Mouse (Mus musculus) left cerebral cortex, adult 8-10 months (tissue): ENCODE measurements around the gene 4930453N24Rik. TPM values are rescaled to one million over a fixed set of nuclear protein-coding genes. Genes with fewer than 3 reads are reported as not detected.

Source experiments
- DNase-seq, 2 experiments: peaks; one replicate each; pipeline ENCODE4 v3.0.0; 2022; ENCODE audit warnings: low spot score in 2 of 2
- total RNA-seq, 4 experiments: library from RNA; stranded (reverse); gene quantifications; 2 replicates each; pipeline ENCODE4 v1.2.4; 2022

4930453N24Rik gene
- total RNA-seq, 4 experiments from 2014 or later, result 20.7 to 27.0 (median 22.8) TPM

DNA sequence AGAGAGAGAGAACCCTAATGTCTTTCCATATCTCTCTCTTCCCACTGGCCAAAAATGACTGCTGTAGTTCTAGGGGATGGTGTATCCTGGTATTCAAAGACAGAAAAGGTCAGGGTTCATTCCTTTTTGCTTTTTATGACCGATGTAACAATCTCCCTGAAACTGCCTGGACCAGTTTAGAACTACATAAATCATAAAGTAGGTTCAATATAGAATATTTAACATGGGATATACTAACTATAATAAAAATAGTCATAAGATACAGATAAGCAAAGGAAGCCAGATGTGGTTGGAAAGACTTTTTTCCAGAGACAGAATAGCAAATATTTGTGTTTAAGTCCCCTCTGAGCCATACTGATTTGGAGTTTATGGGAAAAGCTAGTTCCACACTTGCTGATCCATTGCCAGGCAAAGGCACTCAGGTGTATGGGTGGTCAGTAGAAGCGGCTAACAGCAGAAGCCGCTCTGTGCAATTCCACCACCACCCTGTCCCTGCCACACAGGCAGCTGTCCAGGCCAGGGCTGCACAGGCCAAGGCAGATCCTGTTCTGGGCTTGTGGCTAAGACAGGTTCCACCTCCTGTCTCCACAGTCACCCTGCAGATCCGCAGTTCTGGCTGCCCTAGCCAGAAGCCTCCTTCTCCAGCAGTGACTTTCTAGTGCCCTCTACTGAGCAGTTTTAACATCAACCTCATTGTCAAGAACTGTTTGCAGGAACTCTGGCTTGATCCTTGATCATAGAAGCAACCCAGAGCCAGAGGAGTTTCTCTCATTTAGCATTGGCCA, 47.5 kb downstream of the 4930453N24Rik start:
- peak; percentile 22 for DNase-seq

DNA sequence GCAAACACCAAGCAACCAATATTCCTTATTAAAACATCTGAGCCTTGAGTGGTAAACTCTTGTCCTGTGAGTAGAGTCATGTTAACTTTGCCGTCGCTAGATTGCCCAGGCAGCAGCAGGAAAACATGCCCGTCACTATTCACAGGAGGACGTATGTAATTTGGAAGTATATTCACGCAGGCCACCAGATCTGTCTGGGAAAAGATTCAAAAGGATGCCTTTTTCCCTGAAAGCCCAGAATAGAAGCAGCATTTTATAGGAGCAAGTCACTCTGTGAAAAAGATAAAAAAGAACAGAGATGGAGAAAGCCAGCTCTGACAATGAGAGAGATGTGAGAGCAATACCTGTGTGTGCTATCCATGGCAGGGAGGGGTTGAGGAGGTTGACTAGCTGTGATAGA, 49.4 kb downstream of the 4930453N24Rik start:
- no peak for DNase-seq

DNA sequence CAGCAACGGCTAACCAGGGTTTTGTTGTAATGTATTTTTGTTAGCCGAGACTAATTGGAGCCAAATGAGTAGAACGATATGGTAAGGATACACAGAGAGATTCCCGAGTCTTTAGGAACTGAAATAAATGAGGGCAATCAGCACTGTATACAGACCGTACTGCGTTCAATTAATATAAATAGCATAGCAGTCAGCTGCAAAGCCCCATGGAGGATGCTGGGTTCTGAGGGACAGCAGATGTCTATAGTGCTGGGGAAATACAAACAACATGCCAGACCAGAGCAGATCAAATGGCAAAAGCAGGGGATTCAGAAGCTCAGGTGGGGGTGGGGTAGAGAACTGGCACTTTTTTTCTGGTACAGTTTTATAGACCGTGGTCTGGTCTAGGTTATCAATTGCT, 51.9 kb downstream of the 4930453N24Rik start:
- no peak for DNase-seq

DNA sequence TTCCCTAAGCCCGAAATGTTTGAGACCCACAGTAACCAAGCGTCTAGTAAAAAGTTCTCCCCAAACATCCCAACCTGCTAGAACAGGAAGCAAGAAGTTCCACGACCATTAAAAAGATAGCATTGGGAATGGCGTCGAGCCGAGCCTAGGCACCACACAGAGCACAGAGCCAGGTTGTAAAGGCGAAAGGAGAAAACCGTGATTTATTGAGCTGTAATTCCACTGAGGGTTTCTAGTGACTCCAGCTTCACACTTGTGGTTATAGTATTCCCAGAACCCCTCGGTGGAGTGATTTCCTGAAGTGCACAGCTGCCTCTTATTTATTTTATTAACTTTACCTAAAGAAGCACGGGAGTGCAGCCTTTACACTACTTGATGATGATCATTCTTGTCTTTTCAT, 53.1 kb downstream of the 4930453N24Rik start:
- DNase-seq, result no peak

DNA sequence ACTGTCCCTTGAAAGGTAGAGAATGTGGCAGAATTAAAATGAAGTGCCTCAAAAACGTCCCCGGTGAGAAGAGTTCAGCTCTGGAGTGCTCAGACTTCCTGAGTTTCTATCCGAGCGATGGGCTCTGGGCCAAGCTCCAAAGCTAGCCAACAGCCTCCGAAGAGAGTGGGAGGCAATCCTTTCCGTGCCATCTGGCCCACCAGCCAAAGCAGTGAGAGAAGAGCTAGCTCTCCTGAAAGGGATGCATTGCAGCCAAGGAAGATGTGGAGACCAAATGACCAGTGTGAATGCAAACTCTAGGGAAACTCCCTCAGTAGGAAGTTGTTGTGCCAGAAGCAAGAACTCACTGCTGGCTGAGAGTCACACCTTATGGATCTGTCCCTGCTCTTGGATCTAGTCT, 59.1 kb downstream of the 4930453N24Rik start:
- peak; percentile 30 to 78 for DNase-seq

Other genes starting within 250 kb of the 4930453N24Rik start
- gene Csnka2ip, start 168.8 kb downstream of the 4930453N24Rik start, total RNA-seq, result 1 to 10 TPM; 2.1 to 3.5 (median 2.4) TPM
- 10 to 100 TPM; 16.9 to 20.5 (median 18.3) TPM for gene Zfp654, start 80.5 kb upstream of the 4930453N24Rik start, total RNA-seq
- 10 to 100 TPM; 53.3 to 63.1 (median 59.0) TPM for gene Cggbp1, start 80.8 kb upstream of the 4930453N24Rik start, total RNA-seq